Comparison of ENCODE assay signal across 24 mouse cellular contexts in genomic region chr12:36471411-36471810, GRCm38 (mm10).
"Had no signal": no experiment of that assay in that cellular context is flagged by ENCODE, and none has a peak within 500 bp of the region (broad histone marks: within the 10 kb centered on the region; RNA-seq: fewer than 3 reads in every experiment).

No protein-coding gene starts in this region.

- H3K4me1 ChIP-seq: liver, embryonic 12.5 days; liver, embryonic 15.5 days; lung, embryonic 15.5 days; megakaryocyte, embryonic 14.5 days; midbrain, embryonic 10.5 days; midbrain, embryonic 13.5 days had no signal

- H3K27me3 ChIP-seq: limb, embryonic 13.5 days; liver, embryonic 12.5 days; liver, embryonic 15.5 days; lung, embryonic 15.5 days; megakaryocyte, embryonic 14.5 days; midbrain, embryonic 13.5 days; neural tube, embryonic 13.5 days had no signal

- H3K9me3 ChIP-seq: limb, embryonic 13.5 days; liver, embryonic 12.5 days; liver, embryonic 15.5 days; lung, embryonic 15.5 days; megakaryocyte, embryonic 14.5 days; midbrain, embryonic 10.5 days; midbrain, embryonic 13.5 days had no signal

- H3K4me3 ChIP-seq: limb, embryonic 13.5 days; liver, embryonic 12.5 days; liver, embryonic 15.5 days; lung, embryonic 15.5 days; megakaryocyte, embryonic 14.5 days; midbrain, embryonic 10.5 days; midbrain, embryonic 13.5 days; myocyte; neural tube, embryonic 13.5 days had no signal

- H3K9ac ChIP-seq: limb, embryonic 13.5 days; liver, embryonic 12.5 days; liver, embryonic 15.5 days; lung, embryonic 15.5 days; midbrain, embryonic 13.5 days; neural tube, embryonic 13.5 days had no signal

- ATAC-seq: intestine, embryonic 16.5 days; liver, embryonic 12.5 days; midbrain, embryonic 13.5 days; midbrain, embryonic 16.5 days had no signal

- H3K4me2 ChIP-seq: limb, embryonic 13.5 days; liver, embryonic 12.5 days; liver, embryonic 15.5 days; lung, embryonic 15.5 days; midbrain, embryonic 13.5 days; neural tube, embryonic 13.5 days had no signal

- H3K36me3 ChIP-seq: limb, embryonic 13.5 days; liver, embryonic 12.5 days; liver, embryonic 15.5 days; lung, embryonic 15.5 days; midbrain, embryonic 10.5 days; midbrain, embryonic 13.5 days; neural tube, embryonic 13.5 days had no signal

- DNase-seq: kidney, adult 18-20 months; kidney, adult 9 months; kidney, postnatal 14 days; kidney, postnatal 4 days; left cerebral cortex, postnatal 4 days; liver; lung, adult 18-20 months; lung, postnatal 10 days; lung, postnatal 36 days; retina, postnatal 1 day; thymus, adult 2 months; thymus, postnatal 14 days; thymus, postnatal 4 days had no signal

- H3K27ac ChIP-seq: limb, embryonic 13.5 days; liver, embryonic 12.5 days; liver, embryonic 15.5 days; lung, embryonic 15.5 days; midbrain, embryonic 10.5 days; midbrain, embryonic 13.5 days; neural tube, embryonic 13.5 days had no signal
